Mouse (Mus musculus): ENCODE results near the gene Srpx2. TPM values are rescaled to one million over a fixed set of nuclear protein-coding genes. Genes with fewer than 3 reads are reported as not detected.

Gene Srpx2
- total RNA-seq (2023) = not detected in 4 replicates

GRCm38 (mm10) chrX:133908261-133908660 is at the start of gene Srpx2:
TSS of gene Srpx2 (plus strand) at chrX:133908426.

GRCm38 (mm10) chrX:133898014-133898542 is 10.1 kb upstream of the Srpx2 start, which contains the start of gene Tspan6:
TSS of gene Tspan6 (minus strand) at chrX:133898429.

GRCm38 (mm10) chrX:133981231-133982002 is 73.2 kb downstream of the Srpx2 start, which contains the start of gene Sytl4:
TSS of gene Sytl4 (minus strand) at chrX:133981812.

Other genes with a start within 250 kb of the Srpx2 start
- gene Pcdh19, start 219.4 kb upstream of the Srpx2 start, total RNA-seq (2023) = not detected in 4 replicates
- not detected in 4 replicates for gene Tnmd, start 57.4 kb upstream of the Srpx2 start, total RNA-seq (2023)
- gene Tspan6, start 10.0 kb upstream of the Srpx2 start, total RNA-seq (2023) = 1.1 to 1.9 TPM (median 1.5 TPM) in 4 replicates
- gene Sytl4, start 73.4 kb downstream of the Srpx2 start, total RNA-seq (2023) = 0.24 to 0.58 TPM (median 0.27 TPM) in 4 replicates
- 37.8 to 56.8 TPM (median 51.0 TPM) in 4 replicates for gene Cstf2, start 150.8 kb downstream of the Srpx2 start, total RNA-seq (2023)